Mouse (Mus musculus): ENCODE data around the gene Ppef2.
A peak's percentile ranks its signal among the peaks of the same experiment; 100 is the strongest.

The Ppef2 gene

GRCm38 (mm10) chr5:92256218-92256617 lies at the start of gene Ppef2:
Ppef2 (minus strand) TSS chr5:92256278.
- DNase-seq (ENCODE audit: low spot score): no peak

GRCm38 (mm10) chr5:92304291-92304690 lies 48.2 kb upstream of the Ppef2 start:
- DNase-seq (ENCODE audit: low spot score): no peak

- no peak for DNase-seq (ENCODE audit: low spot score)
Measured at GRCm38 (mm10) chr5:92302149-92302840, 46.2 kb upstream of the Ppef2 start.

GRCm38 (mm10) chr5:92294525-92294924 lies 38.4 kb upstream of the Ppef2 start:
- DNase-seq (ENCODE audit: low spot score): no peak

GRCm38 (mm10) chr5:92291652-92292414 lies 35.8 kb upstream of the Ppef2 start:
- DNase-seq (ENCODE audit: low spot score): no peak

GRCm38 (mm10) chr5:92287840-92288239 lies 31.8 kb upstream of the Ppef2 start:
- DNase-seq (ENCODE audit: low spot score): no peak

GRCm38 (mm10) chr5:92283107-92283506 lies 27.0 kb upstream of the Ppef2 start:
- peak; percentile 70 for DNase-seq (ENCODE audit: low spot score)

- DNase-seq (ENCODE audit: low spot score): no peak
Measured at GRCm38 (mm10) chr5:92282571-92282970, 26.5 kb upstream of the Ppef2 start.

- DNase-seq (ENCODE audit: low spot score): no peak
Measured at GRCm38 (mm10) chr5:92278942-92279537, 23.0 kb upstream of the Ppef2 start.

GRCm38 (mm10) chr5:92277437-92278394 lies 21.6 kb upstream of the Ppef2 start, which contains the start of gene Naaa:
Naaa (minus strand) TSS chr5:92278170.
- DNase-seq (ENCODE audit: low spot score): peak; percentile 68

- DNase-seq (ENCODE audit: low spot score): no peak
Measured at GRCm38 (mm10) chr5:92270496-92270895, 14.4 kb upstream of the Ppef2 start.

GRCm38 (mm10) chr5:92263761-92264359 lies 7.8 kb upstream of the Ppef2 start:
- DNase-seq (ENCODE audit: low spot score): no peak

GRCm38 (mm10) chr5:92262646-92263045 lies 6.6 kb upstream of the Ppef2 start:
- DNase-seq (ENCODE audit: low spot score): no peak

- DNase-seq (ENCODE audit: low spot score): no peak
Measured at GRCm38 (mm10) chr5:92254476-92254875, 1.6 kb downstream of the Ppef2 start.

GRCm38 (mm10) chr5:92252797-92253343 lies 3.2 kb downstream of the Ppef2 start:
- no peak for DNase-seq (ENCODE audit: low spot score)

GRCm38 (mm10) chr5:92252031-92252430 lies 4.0 kb downstream of the Ppef2 start:
- DNase-seq (ENCODE audit: low spot score): no peak

GRCm38 (mm10) chr5:92248614-92249013 lies 7.5 kb downstream of the Ppef2 start:
- DNase-seq (ENCODE audit: low spot score): no peak

GRCm38 (mm10) chr5:92245483-92245882 lies 10.6 kb downstream of the Ppef2 start:
- DNase-seq (ENCODE audit: low spot score): no peak

- DNase-seq (ENCODE audit: low spot score): no peak
Measured at GRCm38 (mm10) chr5:92244900-92245299, 11.2 kb downstream of the Ppef2 start.

- DNase-seq (ENCODE audit: low spot score): no peak
Measured at GRCm38 (mm10) chr5:92240769-92241168, 15.3 kb downstream of the Ppef2 start.

Measured in c-Kit-positive CD71-positive TER-119-positive erythroid progenitor cells, embryonic 14.5 days (primary cell).